Mouse (Mus musculus): ENCODE results near the gene Prkg1. TPM values are rescaled to one million over a fixed set of nuclear protein-coding genes. Genes with fewer than 3 reads are reported as not detected.

The Prkg1 gene
- polyA plus RNA-seq, 1 experiment from 2014 or later, result 5.9 TPM

- no peaks in the 10 kb centered on the region for H3K9me3 ChIP-seq
- H3K27ac ChIP-seq, result no peak overlapping the region
- H3K27me3 ChIP-seq, result no peaks in the 10 kb centered on the region
- no peaks in the 10 kb centered on the region for H3K36me3 ChIP-seq (replicated peaks)
- no peak overlapping the region for H3K9ac ChIP-seq
- 42% methylated on average over 6 of the region's 6 CpGs for WGBS
- H3K4me3 ChIP-seq (replicated peaks), result no peak overlapping the region
- H3K4me2 ChIP-seq, result no peak overlapping the region
- no peak for ATAC-seq (ENCODE audit: low FRiP score)
- H3K4me1 ChIP-seq, result no peaks in the 10 kb centered on the region
Measured at GRCm38 (mm10) chr19:31031596-31031995, 733.2 kb downstream of the Prkg1 start.

DNA sequence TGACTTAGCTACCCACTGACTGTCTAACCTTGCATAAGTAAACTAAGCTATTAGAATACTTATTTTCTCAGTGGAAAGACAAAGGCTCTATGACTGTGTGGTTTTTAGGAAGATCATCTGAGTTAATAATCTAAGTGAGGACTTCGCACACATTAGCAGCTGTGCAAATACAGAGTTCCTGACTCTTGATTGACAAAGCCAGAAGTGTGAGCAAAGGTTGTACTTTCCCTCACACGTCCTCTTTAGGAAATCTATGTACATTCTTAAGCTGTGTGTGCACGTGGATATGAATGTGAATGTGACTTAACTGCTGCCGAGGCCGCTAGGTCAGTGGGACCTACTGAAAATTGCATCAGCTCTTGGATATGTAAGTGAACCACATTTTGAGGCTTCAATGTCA lies 738.0 kb downstream of the Prkg1 start:
- H3K36me3 ChIP-seq (replicated peaks), result no peaks in the 10 kb centered on the region
- no peak overlapping the region for H3K4me3 ChIP-seq (replicated peaks)
- no peak overlapping the region for H3K27ac ChIP-seq
- H3K27me3 ChIP-seq, result no peaks in the 10 kb centered on the region
- H3K4me1 ChIP-seq, result no peaks in the 10 kb centered on the region
- H3K9me3 ChIP-seq, result no peaks in the 10 kb centered on the region
- whole genome bisulfite sequencing, result 85% methylated on average over 5 of the region's 5 CpGs
- no peak overlapping the region for H3K9ac ChIP-seq
- H3K4me2 ChIP-seq, result no peak overlapping the region
- ATAC-seq (ENCODE audit: low FRiP score), result no peak

DNA sequence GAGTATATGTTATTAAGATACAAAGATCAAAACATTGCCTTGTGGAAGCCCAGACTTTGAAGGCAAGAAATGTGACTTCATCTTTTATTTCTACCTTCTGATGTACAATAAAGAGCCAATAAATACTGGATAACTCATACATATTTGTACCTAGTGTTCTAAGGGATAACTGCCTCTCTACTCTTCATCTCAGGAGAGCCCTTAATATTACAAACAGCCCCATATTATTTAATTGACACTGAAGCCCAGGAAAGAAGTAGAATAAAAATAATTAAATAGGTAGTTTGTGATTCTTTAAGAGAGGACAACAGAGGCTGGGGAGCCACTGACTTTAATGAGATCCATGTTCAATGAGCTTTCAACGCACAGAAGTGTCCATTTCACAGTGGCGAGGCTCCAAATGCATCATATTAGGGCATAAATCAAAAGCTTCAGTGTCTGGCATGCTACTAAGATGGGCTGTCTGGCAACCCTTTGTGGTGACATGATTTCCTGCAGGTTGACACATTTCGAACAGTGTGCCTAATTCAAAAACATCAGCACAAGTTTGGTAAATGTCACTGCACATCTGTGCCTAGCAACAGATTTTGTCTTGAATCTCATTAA lies 753.2 kb downstream of the Prkg1 start:
- Histone ChIP-seq H3K27ac (no peak overlapping the region), H3K4me3 (replicated peaks) (no peak overlapping the region), H3K4me1 (0 out of 2 replicates have a peak, but pooled peaks cover 3% of the 10 kb centered on the region), H3K4me2 (no peak overlapping the region), H3K9ac (no peak overlapping the region), H3K27me3 (no peaks in the 10 kb centered on the region), H3K9me3 (no peaks in the 10 kb centered on the region), H3K36me3 (replicated peaks) (no peaks in the 10 kb centered on the region)
- 85% methylated on average over 3 of the region's 3 CpGs for WGBS
- ATAC-seq (ENCODE audit: low FRiP score), result no peak

- Histone ChIP-seq H3K9ac (no peak overlapping the region), H3K4me1 (no peaks in the 10 kb centered on the region), H3K4me2 (no peak overlapping the region), H3K27ac (no peak overlapping the region), H3K36me3 (replicated peaks) (no peaks in the 10 kb centered on the region), H3K9me3 (no peaks in the 10 kb centered on the region), H3K4me3 (replicated peaks) (no peak overlapping the region), H3K27me3 (no peaks in the 10 kb centered on the region)
- ATAC-seq (ENCODE audit: low FRiP score), result no peak
- WGBS, result 92% methylated on average over 2 of the region's 2 CpGs
Measured at GRCm38 (mm10) chr19:30998572-30998971, 766.3 kb downstream of the Prkg1 start.

GRCm38 (mm10) chr19:30990390-30990789 lies 774.4 kb downstream of the Prkg1 start:
- no peak for ATAC-seq (ENCODE audit: low FRiP score)
- H3K4me1 ChIP-seq, result peaks cover 3% of the 10 kb centered on the region; the same call in 1 of the 2 replicates

DNA sequence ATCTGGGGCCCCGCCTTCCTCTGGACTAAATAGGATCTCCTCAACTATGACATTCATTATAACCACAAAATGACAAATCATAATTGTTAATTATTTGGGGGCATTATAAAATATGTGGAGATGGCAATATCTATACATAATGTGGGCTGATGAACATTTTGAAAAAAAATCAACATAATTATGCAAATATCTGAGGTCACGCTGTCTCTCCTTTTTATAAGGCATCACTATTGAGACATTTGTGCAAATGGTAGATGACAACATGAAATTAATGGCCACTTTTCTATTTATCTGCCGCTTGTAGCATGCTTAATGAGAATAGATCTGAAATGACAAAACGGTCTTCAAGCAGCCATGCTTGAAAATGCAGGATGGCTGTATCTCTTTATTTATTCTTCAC lies 782.4 kb downstream of the Prkg1 start:
- Histone ChIP-seq H3K4me3 (replicated peaks) (no peak overlapping the region), H3K9me3 (no peaks in the 10 kb centered on the region), H3K27ac (no peak overlapping the region), H3K27me3 (no peaks in the 10 kb centered on the region), H3K4me2 (no peak overlapping the region), H3K36me3 (replicated peaks) (no peaks in the 10 kb centered on the region), H3K9ac (no peak overlapping the region), H3K4me1 (no peaks in the 10 kb centered on the region)
- no peak for ATAC-seq (ENCODE audit: low FRiP score)
- 77% methylated on average over 4 of the region's 4 CpGs for WGBS

More at GRCm38 (mm10) chr19:30990390-30990789, 774.4 kb downstream of the Prkg1 start:
- Histone ChIP-seq H3K36me3 (replicated peaks) (no peaks in the 10 kb centered on the region), H3K9ac (no peak overlapping the region), H3K4me2 (no peak overlapping the region), H3K9me3 (no peaks in the 10 kb centered on the region), H3K27ac (no peak overlapping the region), H3K4me3 (replicated peaks) (no peak overlapping the region), H3K27me3 (no peaks in the 10 kb centered on the region)
- 75% methylated on average over 4 of the region's 4 CpGs for WGBS

- Histone ChIP-seq H3K4me1 (no peaks in the 10 kb centered on the region), H3K4me2 (no peak overlapping the region), H3K27ac (no peak overlapping the region), H3K4me3 (replicated peaks) (no peak overlapping the region), H3K9me3 (no peaks in the 10 kb centered on the region), H3K36me3 (replicated peaks) (no peaks in the 10 kb centered on the region), H3K27me3 (no peaks in the 10 kb centered on the region), H3K9ac (no peak overlapping the region)
- ATAC-seq (ENCODE audit: low FRiP score), result no peak
- 92% methylated on average over 4 of the region's 4 CpGs for WGBS
Measured at GRCm38 (mm10) chr19:30978096-30978495, 786.7 kb downstream of the Prkg1 start.

DNA sequence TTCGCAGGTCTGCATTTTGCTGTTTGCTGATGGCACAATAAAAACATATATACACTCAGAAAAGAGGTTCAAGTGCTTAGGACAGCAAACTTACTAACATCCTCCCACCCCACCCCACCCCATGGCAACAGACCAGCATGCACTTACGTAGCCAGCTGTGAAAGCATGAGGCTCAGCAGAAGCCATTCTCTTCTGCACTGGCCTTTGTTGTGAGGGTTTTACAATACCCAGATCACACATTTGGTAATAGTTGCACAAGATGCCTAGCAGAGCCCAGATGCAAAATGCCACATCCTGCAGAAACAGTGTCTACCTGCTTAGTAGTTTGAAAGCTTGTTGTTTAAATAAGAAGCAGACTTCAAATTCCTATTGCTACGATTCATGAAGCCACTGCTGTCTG lies 814.2 kb downstream of the Prkg1 start:
- Histone ChIP-seq H3K9me3 (no peaks in the 10 kb centered on the region), H3K27ac (no peak overlapping the region), H3K36me3 (replicated peaks) (no peaks in the 10 kb centered on the region), H3K4me2 (no peak overlapping the region), H3K9ac (no peak overlapping the region), H3K4me1 (no peaks in the 10 kb centered on the region), H3K27me3 (no peaks in the 10 kb centered on the region), H3K4me3 (replicated peaks) (no peak overlapping the region)
- no peak for ATAC-seq (ENCODE audit: low FRiP score)
- 78% methylated on average over 3 of the region's 3 CpGs for WGBS

DNA sequence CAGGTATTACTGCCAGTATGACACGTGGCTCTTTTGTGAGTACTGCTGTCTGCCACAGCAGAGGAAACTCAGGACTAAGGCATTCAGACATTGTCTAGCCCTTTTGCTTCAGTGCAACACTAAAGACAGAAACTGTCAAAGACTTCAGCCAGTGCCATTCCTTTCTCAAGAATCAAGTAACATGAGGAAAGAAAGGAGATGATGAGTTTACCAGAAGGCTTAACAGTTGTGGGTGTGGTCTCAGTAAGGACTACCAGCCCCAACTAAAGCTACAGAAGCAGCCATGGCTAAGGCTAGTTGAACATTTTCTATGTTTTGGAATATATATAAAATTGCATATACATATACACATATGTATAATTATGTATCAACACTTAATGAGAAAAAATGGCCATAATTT lies 816.6 kb downstream of the Prkg1 start:
- H3K27ac ChIP-seq, result no peak overlapping the region
- H3K4me1 ChIP-seq, result no peaks in the 10 kb centered on the region
- H3K9me3 ChIP-seq, result no peaks in the 10 kb centered on the region
- H3K9ac ChIP-seq, result no peak overlapping the region
- no peaks in the 10 kb centered on the region for H3K36me3 ChIP-seq (replicated peaks)
- no peak for ATAC-seq (ENCODE audit: low FRiP score)
- no peak overlapping the region for H3K4me3 ChIP-seq (replicated peaks)
- WGBS, result 51% methylated on average over 1 of the region's 1 CpGs
- no peaks in the 10 kb centered on the region for H3K27me3 ChIP-seq
- H3K4me2 ChIP-seq, result no peak overlapping the region

DNA sequence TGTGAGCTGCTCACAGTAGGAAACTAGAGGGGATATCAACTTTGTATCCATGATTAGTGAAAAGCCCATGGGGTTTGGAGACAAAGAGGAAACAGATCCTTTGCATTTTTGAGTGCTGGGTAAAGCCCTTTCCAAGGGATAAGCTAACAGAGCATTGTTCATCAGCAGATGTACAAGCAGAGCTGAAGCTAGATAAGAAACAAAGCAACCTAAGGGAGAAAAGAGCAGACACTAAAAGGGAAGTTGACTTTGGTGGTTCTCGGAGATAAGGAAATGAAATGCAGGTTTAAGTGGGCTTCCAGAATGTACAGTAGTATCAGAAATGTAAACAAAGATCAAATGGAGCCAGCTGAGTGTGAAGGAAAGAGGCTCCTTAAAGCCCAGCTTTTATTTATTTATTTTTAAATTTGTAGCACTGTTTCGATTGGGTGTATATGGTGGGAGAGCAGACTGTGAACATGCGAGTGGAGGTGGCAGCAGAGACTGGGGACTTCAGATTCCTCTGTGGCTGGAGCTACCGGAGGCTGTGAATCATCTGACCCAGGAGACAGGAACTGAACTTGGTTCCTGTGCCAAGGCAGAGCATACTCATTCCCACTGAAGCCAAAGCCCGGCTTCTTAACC lies 822.4 kb downstream of the Prkg1 start:
- Histone ChIP-seq H3K36me3 (replicated peaks) (no peaks in the 10 kb centered on the region), H3K9ac (no peak overlapping the region), H3K27me3 (no peaks in the 10 kb centered on the region), H3K4me3 (replicated peaks) (no peak overlapping the region), H3K4me1 (no peaks in the 10 kb centered on the region), H3K4me2 (no peak overlapping the region), H3K9me3 (no peaks in the 10 kb centered on the region), H3K27ac (no peak overlapping the region)
- no peak for ATAC-seq (ENCODE audit: low FRiP score)
- 70% methylated on average over 5 of the region's 5 CpGs for WGBS

DNA sequence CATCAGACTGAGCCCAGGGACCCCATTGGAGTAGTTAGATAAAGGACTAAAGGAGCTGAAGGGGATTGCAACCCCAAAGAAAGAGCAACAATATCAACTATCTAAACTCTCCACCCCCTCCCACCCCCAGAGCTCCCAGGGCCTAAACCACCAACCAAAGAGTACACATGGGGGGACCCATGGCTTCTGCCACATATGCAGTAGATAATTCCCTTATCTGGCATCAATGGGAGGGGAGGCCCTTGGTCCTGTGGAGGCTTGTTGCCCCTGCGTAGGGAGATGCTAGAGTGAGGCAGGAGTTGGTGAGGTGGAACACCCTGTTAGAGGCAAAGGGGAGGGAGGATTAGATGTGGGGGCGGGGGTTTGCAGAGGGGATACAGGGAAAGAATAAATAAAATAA lies 826.8 kb downstream of the Prkg1 start:
- Histone ChIP-seq H3K9me3 (no peaks in the 10 kb centered on the region), H3K4me1 (no peaks in the 10 kb centered on the region), H3K36me3 (replicated peaks) (no peaks in the 10 kb centered on the region), H3K27ac (no peak overlapping the region), H3K27me3 (no peaks in the 10 kb centered on the region), H3K4me2 (no peak overlapping the region), H3K9ac (no peak overlapping the region), H3K4me3 (replicated peaks) (no peak overlapping the region)
- WGBS, result 71% methylated on average over 2 of the region's 2 CpGs
- no peak for ATAC-seq (ENCODE audit: low FRiP score)

DNA sequence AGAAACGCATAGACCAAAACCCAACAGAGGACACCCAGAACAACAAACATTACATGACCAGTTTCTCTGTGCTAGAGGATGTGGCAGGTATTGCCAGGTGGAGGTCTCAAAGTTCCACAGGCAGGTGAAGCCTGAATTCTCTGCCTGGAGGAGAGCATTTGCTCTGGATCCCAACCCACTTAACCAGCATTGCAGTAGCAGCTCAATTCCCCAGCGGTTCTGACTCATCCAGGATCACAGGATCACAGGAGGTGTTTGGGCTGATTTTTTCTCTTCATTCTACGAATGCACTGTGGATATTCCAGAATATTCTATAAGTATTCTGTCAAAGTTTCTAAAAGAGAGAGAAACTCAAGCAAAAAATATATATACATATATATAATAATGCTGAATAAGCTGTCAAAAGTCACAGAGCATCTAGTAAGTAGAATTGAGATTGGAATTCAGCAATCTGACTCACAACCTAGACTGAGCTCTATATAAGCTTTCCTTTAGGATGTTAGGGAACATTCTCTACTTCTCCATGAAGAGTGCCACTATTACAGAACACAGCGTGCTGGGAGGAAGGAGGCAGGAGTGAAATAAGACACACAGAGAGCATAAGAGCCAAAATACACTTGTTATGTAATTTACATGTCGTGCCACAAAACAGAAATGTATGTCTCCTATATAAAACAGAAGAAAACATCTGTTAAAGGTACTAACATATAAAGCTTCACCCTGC lies 833.2 kb downstream of the Prkg1 start:
- Histone ChIP-seq H3K4me2 (no peak overlapping the region), H3K27me3 (no peaks in the 10 kb centered on the region), H3K4me3 (replicated peaks) (no peak overlapping the region), H3K9me3 (no peaks in the 10 kb centered on the region), H3K27ac (no peak overlapping the region), H3K36me3 (replicated peaks) (no peaks in the 10 kb centered on the region), H3K4me1 (no peaks in the 10 kb centered on the region), H3K9ac (no peak overlapping the region)
- 88% methylated on average over 5 of the region's 5 CpGs for WGBS
- no peak for ATAC-seq (ENCODE audit: low FRiP score)

- Histone ChIP-seq H3K27me3 (no peaks in the 10 kb centered on the region), H3K4me1 (no peaks in the 10 kb centered on the region), H3K27ac (no peak overlapping the region), H3K9ac (no peak overlapping the region), H3K4me2 (no peak overlapping the region), H3K4me3 (replicated peaks) (no peak overlapping the region), H3K9me3 (no peaks in the 10 kb centered on the region), H3K36me3 (replicated peaks) (no peaks in the 10 kb centered on the region)
- 93% methylated on average over 1 of the region's 1 CpGs for WGBS
- ATAC-seq (ENCODE audit: low FRiP score), result no peak
Measured at GRCm38 (mm10) chr19:30924032-30924431, 840.8 kb downstream of the Prkg1 start.

Data from forebrain, embryonic 12.5 days (tissue).